Mouse (Mus musculus) ES-E14 (cell line): Measurements from ENCODE around the gene Chrna1.

Experiments
- MAFK ChIP-seq: IDR thresholded peaks from 2 replicates; pipeline ENCODE4 v1.6.1; 2014; ENCODE audit warnings: mild to moderate bottlenecking, low read depth, low read length, inconsistent platforms; ENCODE audit not compliant: insufficient read depth
- ZNF384 ChIP-seq: IDR thresholded peaks from 2 replicates; pipeline ENCODE4 v1.6.1; 2012; ENCODE audit warnings: low read depth, low read length, inconsistent platforms

DNA sequence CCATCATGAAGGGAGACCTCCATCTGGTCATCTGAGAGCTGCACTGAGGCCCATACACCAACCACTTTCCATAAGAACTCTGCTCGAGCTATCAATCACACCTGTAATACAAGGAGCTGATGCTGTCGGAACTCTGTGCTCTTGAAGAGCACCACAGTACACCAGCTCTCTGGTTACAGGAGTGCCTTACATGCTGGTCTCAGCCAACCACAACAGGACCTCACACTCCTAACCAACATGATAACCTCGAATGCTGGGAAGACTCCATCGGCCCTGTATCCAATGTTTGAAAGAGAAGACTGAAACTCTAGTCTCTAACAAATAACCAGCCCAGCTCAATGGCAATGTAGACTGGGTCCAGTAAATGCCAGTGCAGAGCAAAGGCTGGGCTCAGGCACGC lies 35.3 kb upstream of the Chrna1 start:
- no peak for TF ChIP-seq ZNF384
- TF ChIP-seq MAFK = no peak
